Mouse (Mus musculus) MEL (cell line): ENCODE measurements around the gene Gm42715. TPM values are rescaled to one million over a fixed set of nuclear protein-coding genes. Genes with fewer than 3 reads are reported as not detected.

ENCODE experiments used
- DNase-seq: peaks from one replicate; pipeline ENCODE4 v3.0.0; 2011; ENCODE audit warnings: low read depth, low spot score
- H3K27ac ChIP-seq: 2 replicates; pipeline ENCODE4 v1.5.1; 2012; ENCODE audit warnings: low read depth, mild to moderate bottlenecking, control low read depth, low read length, moderate library complexity; ENCODE audit not compliant: control insufficient read depth
- H3K27me3 ChIP-seq, 2 experiments: fragments of 150-350 bp in 1 of 2; sonication (generic) in 1 of 2; 2 replicates each; pipeline ENCODE4 v1.6.1; 2012; ENCODE audit warnings: low read length in 2 of 2, mild to moderate bottlenecking in 2 of 2, improper control_type of control experiment in 1 of 2, moderate library complexity in 1 of 2; ENCODE audit not compliant: insufficient read depth in 2 of 2, control insufficient read depth in 1 of 2
- H3K36me3 ChIP-seq, 2 experiments: 2 replicates each; pipeline ENCODE4 v1.6.1; 2012 to 2014; ENCODE audit warnings: low read length in 2 of 2, improper control_type of control experiment in 1 of 2, inconsistent platforms in 1 of 2, mild to moderate bottlenecking in 1 of 2; ENCODE audit not compliant: insufficient read depth in 2 of 2, control insufficient read depth in 1 of 2
- H3K4me1 ChIP-seq, 2 experiments: fragments of 150-350 bp in 1 of 2; sonication (generic) in 1 of 2; 2 replicates each; pipeline ENCODE4 v1.6.1; 2012; ENCODE audit warnings: low read length in 2 of 2, improper control_type of control experiment in 1 of 2, mild to moderate bottlenecking in 1 of 2; ENCODE audit not compliant: insufficient read depth in 2 of 2, control insufficient read depth in 1 of 2
- H3K4me3 ChIP-seq, 2 experiments: fragments of 150-350 bp in 1 of 2; sonication (generic) in 1 of 2; 2 replicates each; pipeline ENCODE4 v1.5.1; 2012; ENCODE audit warnings: low read depth in 2 of 2, low read length in 2 of 2, mild to moderate bottlenecking in 2 of 2, moderate library complexity in 2 of 2, control low read depth in 1 of 2, improper control_type of control experiment in 1 of 2; ENCODE audit not compliant: control insufficient read depth in 1 of 2, insufficient read depth in 1 of 2
- H3K79me2 ChIP-seq: 2 replicates; pipeline ENCODE4 v1.6.1; 2012; ENCODE audit warnings: mild to moderate bottlenecking, low read length, moderate library complexity; ENCODE audit not compliant: control insufficient read depth, poor library complexity, insufficient read depth
- H3K9ac ChIP-seq: 2 replicates; pipeline ENCODE4 v1.6.1; 2012; ENCODE audit warnings: low read depth, mild to moderate bottlenecking, control low read depth, low read length, moderate library complexity; ENCODE audit not compliant: control insufficient read depth, poor library complexity, severe bottlenecking
- H3K9me3 ChIP-seq: fragments of 150-350 bp; sonication (generic); replicated peaks from 2 replicates; pipeline ENCODE4 v1.6.1; 2012; ENCODE audit warnings: mild to moderate bottlenecking, low read length, improper control_type of control experiment, moderate library complexity; ENCODE audit not compliant: insufficient read depth
- CHD1 ChIP-seq: IDR thresholded peaks from 2 replicates; pipeline ENCODE4 v1.6.1; 2012; ENCODE audit warnings: low read depth, mild to moderate bottlenecking, inconsistent platforms, low read length, improper control_type of control experiment
- CTCF ChIP-seq, 3 experiments: IDR thresholded peaks in 2 of 3; conservative IDR thresholded peaks in 1 of 3; 2 replicates each; pipeline ENCODE4 v1.5.1; 2011 to 2012; ENCODE audit warnings: low read length in 3 of 3, low read depth in 2 of 3, mild to moderate bottlenecking in 2 of 3, improper control_type of control experiment in 1 of 3, inconsistent platforms in 1 of 3, mixed read lengths in 1 of 3, moderate library complexity in 1 of 3; ENCODE audit not compliant: control insufficient read depth in 1 of 3, insufficient read depth in 1 of 3, poor library complexity in 1 of 3, severe bottlenecking in 1 of 3
- ELF1 ChIP-seq: IDR thresholded peaks from 2 replicates; pipeline ENCODE4 v1.6.1; 2014; ENCODE audit warnings: low read depth, mild to moderate bottlenecking, inconsistent platforms, low read length, improper control_type of control experiment, moderate library complexity
- EP300 ChIP-seq, 2 experiments: IDR thresholded peaks; 2 replicates each; pipeline ENCODE4 v1.6.1; 2011; ENCODE audit warnings: improper control_type of control experiment in 2 of 2, low read length in 2 of 2, low read depth in 1 of 2, mild to moderate bottlenecking in 1 of 2
- HCFC1 ChIP-seq: IDR thresholded peaks from 2 replicates; pipeline ENCODE4 v1.6.1; 2012; ENCODE audit warnings: low read depth, mild to moderate bottlenecking, inconsistent platforms, low read length, improper control_type of control experiment, moderate library complexity
- JUND ChIP-seq: IDR thresholded peaks from 2 replicates; pipeline ENCODE4 v1.6.1; 2011; ENCODE audit warnings: low read depth, mild to moderate bottlenecking, improper control_type of control experiment, low read length
- MAX ChIP-seq: IDR thresholded peaks from 2 replicates; pipeline ENCODE4 v1.6.1; 2011; ENCODE audit warnings: low read length, improper control_type of control experiment
- MAZ ChIP-seq: IDR thresholded peaks from 2 replicates; pipeline ENCODE4 v1.6.1; 2012; ENCODE audit warnings: low read depth, mild to moderate bottlenecking, inconsistent platforms, low read length, improper control_type of control experiment
- MXI1 ChIP-seq: IDR thresholded peaks from 2 replicates; pipeline ENCODE4 v1.6.1; 2011; ENCODE audit warnings: mild to moderate bottlenecking, low read depth, low read length, improper control_type of control experiment
- NELFE ChIP-seq: IDR thresholded peaks from 2 replicates; pipeline ENCODE4 v1.6.1; 2011; ENCODE audit warnings: low read depth, low read length, improper control_type of control experiment
- POLR2A ChIP-seq, 2 experiments: IDR thresholded peaks; 2 replicates each; pipeline ENCODE4 v1.6.1; 2011 to 2012; ENCODE audit warnings: low read length in 2 of 2, mild to moderate bottlenecking in 2 of 2, control low read depth in 1 of 2, improper control_type of control experiment in 1 of 2, low read depth in 1 of 2, moderate library complexity in 1 of 2; ENCODE audit not compliant: control insufficient read depth in 1 of 2, insufficient read depth in 1 of 2, poor library complexity in 1 of 2
- RAD21 ChIP-seq: IDR thresholded peaks from 2 replicates; pipeline ENCODE4 v1.6.1; 2011; ENCODE audit warnings: mild to moderate bottlenecking, low read depth, low read length, improper control_type of control experiment
- SIN3A ChIP-seq: IDR thresholded peaks from 2 replicates; pipeline ENCODE4 v1.6.1; 2012; ENCODE audit warnings: low read length, improper control_type of control experiment, inconsistent platforms
- SMC3 ChIP-seq: IDR thresholded peaks from 2 replicates; pipeline ENCODE4 v1.6.1; 2011; ENCODE audit warnings: low read depth, low read length, improper control_type of control experiment
- TAL1 ChIP-seq: IDR thresholded peaks from 2 replicates; pipeline ENCODE4 v1.6.1; 2012; ENCODE audit warnings: mild to moderate bottlenecking, inconsistent platforms, low read length, moderate library complexity, mixed read lengths
- ZNF384 ChIP-seq: IDR thresholded peaks from 2 replicates; pipeline ENCODE4 v1.6.1; 2012; ENCODE audit warnings: low read depth, mild to moderate bottlenecking, inconsistent platforms, low read length, improper control_type of control experiment
- polyA plus RNA-seq, 2 experiments: library from polyadenylated mRNA; stranded (reverse) in 1 of 2; unstranded in 1 of 2; fragments of >175 nt in 1 of 2; fragments of >200 nt in 1 of 2; gene quantifications; 2 replicates each; pipeline versions ENCODE4 v1.2.1 to v1.2.4; 2012; ENCODE audit warnings: low replicate concordance in 2 of 2, low read depth in 1 of 2; ENCODE audit not compliant: insufficient read length in 2 of 2, insufficient read depth in 1 of 2, missing spikeins in 1 of 2
- total RNA-seq: library from RNA; depleted of rRNA; stranded (reverse); fragments of 300-350 nt; gene quantifications from 2 replicates; pipeline ENCODE4 v1.2.3, GENCODE M21; 2012

The Gm42715 gene
- total and polyA plus RNA-seq, 3 experiments: 9.0 to 25.4 TPM; not detected in 1

- TF ChIP-seq POLR2A (IDR thresholded peaks at IDR 0.05; ENCODE audit: control insufficient read depth in 1 of 2, insufficient read depth in 1 of 2, low read depth in 1 of 2, low read length in 2 of 2, poor library complexity in 1 of 2): no peak
- TF ChIP-seq CTCF (IDR thresholded peaks at IDR 0.05 in 2 of 3, conservative IDR thresholded peaks at IDR 0.05 in 1 of 3; ENCODE audit: control insufficient read depth in 1 of 3, insufficient read depth in 1 of 3, low read depth in 2 of 3, low read length in 3 of 3, poor library complexity in 1 of 3, severe bottlenecking in 1 of 3): no peak
- no peak for TF ChIP-seq HCFC1
- TF ChIP-seq ZNF384: no peak
- peak; percentile 55 for TF ChIP-seq SIN3A
- no peak for TF ChIP-seq TAL1
- 0 out of 2 replicates have a peak, but pooled peaks have one; percentile 26 for TF ChIP-seq MAZ
- TF ChIP-seq MXI1: peak; percentile 27; the same call in 1 of the 2 replicates
- no peak for TF ChIP-seq JUND
- 0 out of 2 replicates have a peak, but pooled peaks have one; percentile 20 for TF ChIP-seq NELFE
- TF ChIP-seq EP300 (IDR thresholded peaks at IDR 0.05; ENCODE audit: low read depth in 1 of 2, low read length in 2 of 2): no peak
- TF ChIP-seq MAX: 0 out of 2 replicates have a peak, but pooled peaks have one; percentile 19
- peak overlapping the region; percentile 97 for H3K27ac ChIP-seq
- peak; percentile 61 for DNase-seq
- H3K4me3 ChIP-seq: peak overlapping the region; percentile 79 to 80
- H3K27me3 ChIP-seq: no peaks in the 10 kb centered on the region
- H3K9me3 ChIP-seq: no peaks in the 10 kb centered on the region
- peaks cover 19% of the 10 kb centered on the region for H3K79me2 ChIP-seq
- H3K9ac ChIP-seq: peak overlapping the region; percentile 86
- peaks cover 0 to 7% of the 10 kb centered on the region in 2 experiments; a peak in 3 of 4 replicates for H3K4me1 ChIP-seq
- H3K36me3 ChIP-seq: peaks cover 0 to 11% of the 10 kb centered on the region in 2 experiments
Measured at GRCm38 (mm10) chr7:127472060-127472459, 47.3 kb upstream of the Gm42715 start.

- Histone ChIP-seq H3K36me3 (peaks cover 0 to 12% of the 10 kb centered on the region in 2 experiments), H3K4me1 (peaks cover 0 to 9% of the 10 kb centered on the region in 2 experiments; a peak in 3 of 4 replicates), H3K9ac (no peak overlapping the region), H3K9me3 (no peaks in the 10 kb centered on the region), H3K79me2 (peaks cover 20% of the 10 kb centered on the region), H3K27ac (no peak overlapping the region), H3K4me3 (no peak overlapping the region), H3K27me3 (no peaks in the 10 kb centered on the region)
- DNase-seq: no peak
- TF ChIP-seq CHD1: no peak
- TF ChIP-seq CTCF (IDR thresholded peaks at IDR 0.05 in 2 of 3, conservative IDR thresholded peaks at IDR 0.05 in 1 of 3; ENCODE audit: control insufficient read depth in 1 of 3, insufficient read depth in 1 of 3, low read depth in 2 of 3, low read length in 3 of 3, poor library complexity in 1 of 3, severe bottlenecking in 1 of 3): peak in 1 of 3 experiments; percentile 39; a peak in 2 of 6 replicates
- no peak for TF ChIP-seq ELF1
- peak; percentile 13 for TF ChIP-seq RAD21
- TF ChIP-seq SMC3: peak; percentile 30; the same call in 1 of the 2 replicates
Measured at GRCm38 (mm10) chr7:127473705-127474104, 45.7 kb upstream of the Gm42715 start.
